Mouse (Mus musculus) common myeloid progenitor, adult 5-6 weeks (primary cell): Measurements from ENCODE around the gene Ulk4. TPM values are rescaled to one million over a fixed set of nuclear protein-coding genes. Genes with fewer than 3 reads are reported as not detected.

ENCODE experiments used
- ATAC-seq: replicated peaks from 2 replicates; pipeline ENCODE4 v1.8.0; 2016; ENCODE audit warnings: low read depth, mild to moderate bottlenecking, moderate TSS enrichment, inconsistent platforms; ENCODE audit not compliant: poor library complexity, severe bottlenecking
- total RNA-seq: library from RNA; stranded (forward); fragments of 200-1000, 187-1606 nt; gene quantifications from 2 replicates; pipeline ENCODE4 v1.2.3, GENCODE M21; 2017

The Ulk4 gene
- 4.0 and 6.4 TPM in 2 replicates for total RNA-seq

GRCm38 (mm10) chr9:121277118-121278060 lies at the start of gene Ulk4:
Gene Ulk4, minus strand, starts transcription at chr9:121277197.
- ATAC-seq: peak; percentile 92

GRCm38 (mm10) chr9:121322034-121322433 lies 45.0 kb upstream of the Ulk4 start:
- no peak for ATAC-seq

- ATAC-seq: no peak
Measured at GRCm38 (mm10) chr9:121321118-121321517, 44.1 kb upstream of the Ulk4 start.

- ATAC-seq: no peak
Measured at GRCm38 (mm10) chr9:121320433-121320832, 43.4 kb upstream of the Ulk4 start.

- ATAC-seq: no peak
Measured at GRCm38 (mm10) chr9:121319323-121319966, 42.4 kb upstream of the Ulk4 start.

- peak; percentile 11; the same call in 1 of the 2 replicates for ATAC-seq
Measured at GRCm38 (mm10) chr9:121316621-121317405, 39.8 kb upstream of the Ulk4 start.

GRCm38 (mm10) chr9:121315901-121316595 lies 39.1 kb upstream of the Ulk4 start:
- no peak for ATAC-seq

- peak; percentile 68 for ATAC-seq
Measured at GRCm38 (mm10) chr9:121314541-121315152, 37.6 kb upstream of the Ulk4 start.

- peak; percentile 63 for ATAC-seq
Measured at GRCm38 (mm10) chr9:121313656-121314374, 36.8 kb upstream of the Ulk4 start.

- ATAC-seq: no peak
Measured at GRCm38 (mm10) chr9:121312237-121312891, 35.4 kb upstream of the Ulk4 start.

- no peak for ATAC-seq
Measured at GRCm38 (mm10) chr9:121311846-121312236, 34.8 kb upstream of the Ulk4 start.

- ATAC-seq: no peak
Measured at GRCm38 (mm10) chr9:121310501-121310900, 33.5 kb upstream of the Ulk4 start.

GRCm38 (mm10) chr9:121309287-121309686 lies 32.3 kb upstream of the Ulk4 start:
- no peak for ATAC-seq

- peak; percentile 57 for ATAC-seq
Measured at GRCm38 (mm10) chr9:121305456-121305855, 28.5 kb upstream of the Ulk4 start.

- no peak for ATAC-seq
Measured at GRCm38 (mm10) chr9:121304520-121304919, 27.5 kb upstream of the Ulk4 start.

- ATAC-seq: no peak
Measured at GRCm38 (mm10) chr9:121303748-121304147, 26.8 kb upstream of the Ulk4 start.

- no peak for ATAC-seq
Measured at GRCm38 (mm10) chr9:121303086-121303485, 26.1 kb upstream of the Ulk4 start.

- ATAC-seq: no peak
Measured at GRCm38 (mm10) chr9:121302543-121302942, 25.5 kb upstream of the Ulk4 start.
